Mouse (Mus musculus) cerebellum, adult 18-20 months (tissue): ENCODE results near the gene BC067074.
"Not testable (repeated sequence)": the region's sequence is repeated elsewhere in the genome, so short reads cannot be mapped to it uniquely, and the experiment has no call there.

ENCODE experiments used
- DNase-seq, 2 experiments: peaks; one replicate each; pipeline ENCODE4 v3.0.0; 2021

The BC067074 gene

DNA sequence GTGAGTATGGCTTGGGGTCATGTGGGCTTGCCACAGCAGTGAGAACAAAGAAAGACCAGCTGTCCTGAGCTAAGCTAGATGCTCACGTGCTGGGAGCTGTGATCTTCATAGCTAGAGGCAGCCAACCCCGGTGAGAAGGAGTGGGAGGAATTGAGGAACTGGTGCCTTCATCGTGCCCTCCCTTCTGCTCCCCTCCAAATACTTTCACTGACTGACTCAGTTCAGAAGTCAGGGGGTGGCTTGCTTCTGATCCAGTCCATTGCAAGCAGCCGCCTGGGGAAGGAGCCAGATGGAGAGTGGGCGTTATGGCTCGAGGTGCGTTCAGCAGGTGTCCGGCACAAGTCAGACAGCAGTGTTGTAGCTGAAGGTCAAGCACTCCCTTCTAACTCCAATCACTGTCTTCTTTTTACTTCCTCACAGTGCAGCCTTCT, 86.0 kb downstream of the BC067074 start:
- DNase-seq: peak; percentile 39 to 48

DNA sequence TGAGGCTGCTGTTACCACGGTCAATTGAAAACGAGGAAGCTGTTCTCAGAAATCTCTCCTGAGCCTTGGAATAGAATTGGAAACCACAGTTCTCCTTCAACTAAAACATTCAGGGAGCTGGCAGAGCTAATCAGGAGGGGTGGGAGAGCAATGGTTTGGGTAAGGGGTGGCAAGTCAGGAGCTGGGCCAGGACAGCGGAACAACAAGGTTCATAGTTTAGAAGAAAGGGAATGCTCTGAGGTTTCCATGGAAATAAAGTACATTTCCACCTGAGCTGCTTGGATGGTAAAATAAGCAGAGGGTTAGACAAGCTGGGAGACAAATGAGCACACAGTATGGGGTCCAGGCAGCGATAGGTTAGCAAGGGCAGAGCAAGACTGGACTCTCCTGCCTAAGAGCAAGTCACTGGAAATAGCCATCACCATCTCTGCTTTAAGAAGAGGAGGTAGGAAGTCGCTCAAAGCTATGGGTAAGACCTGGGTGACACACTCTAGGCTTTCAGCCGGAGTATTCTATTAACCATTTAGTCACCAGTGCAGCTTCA, 86.9 kb downstream of the BC067074 start:
- peak; percentile 19 to 26 for DNase-seq

DNA sequence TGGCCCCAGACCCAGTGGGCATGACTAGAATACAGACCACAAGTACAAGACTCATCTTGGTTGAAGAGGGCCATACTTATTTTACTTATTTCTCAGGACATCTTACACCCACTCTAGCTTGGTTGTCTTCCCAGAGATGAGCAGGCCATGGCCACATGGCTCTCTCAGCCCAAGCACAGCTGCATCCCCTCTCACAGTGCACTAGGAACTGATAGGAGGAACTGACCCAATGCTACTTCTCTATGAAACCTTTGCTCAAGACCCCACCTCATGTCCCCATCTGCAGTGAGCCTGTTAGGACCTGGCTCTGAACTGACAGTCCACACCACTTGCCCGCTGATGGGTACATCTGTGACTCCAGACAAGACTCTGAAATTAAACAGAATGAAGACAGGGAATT, 88.8 kb downstream of the BC067074 start:
- DNase-seq: no peak

DNA sequence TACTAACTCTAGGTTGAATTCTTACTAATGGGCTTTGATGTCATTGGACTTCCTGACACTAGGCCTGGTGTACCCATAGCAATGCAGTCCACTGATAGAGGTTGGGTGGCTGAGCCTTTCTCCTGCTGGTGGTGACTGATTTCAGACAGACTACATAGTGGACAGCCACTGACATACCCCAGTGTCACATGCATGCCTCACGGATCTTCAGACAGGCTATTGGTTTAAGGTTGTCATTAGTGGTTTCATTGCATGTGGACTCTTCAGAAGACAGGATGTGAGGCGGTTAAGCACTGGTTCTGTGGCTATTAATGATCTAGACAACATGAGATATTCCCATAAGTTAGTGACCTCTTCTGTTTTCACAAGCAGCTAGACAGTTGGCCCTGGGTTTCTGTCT, 89.2 kb downstream of the BC067074 start:
- DNase-seq: no peak

DNA sequence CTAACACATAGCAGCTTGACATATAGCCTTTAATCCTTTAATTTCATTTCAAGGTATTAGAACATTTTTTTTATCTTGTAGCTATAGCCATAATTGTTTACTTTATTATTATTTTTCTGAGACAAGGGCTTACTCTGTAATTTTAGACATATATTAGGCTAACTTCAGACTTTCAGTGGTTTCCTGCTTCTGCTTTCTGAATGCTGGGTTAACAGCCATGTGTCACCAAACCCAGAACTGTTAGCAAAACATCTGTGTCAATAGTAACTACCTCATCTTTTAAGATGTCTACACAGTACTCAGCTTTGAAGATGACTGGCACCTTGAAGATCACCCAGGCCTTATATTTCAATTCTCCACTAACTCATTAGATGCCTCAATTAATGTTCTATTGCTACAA, 89.8 kb downstream of the BC067074 start:
- DNase-seq: not testable (repeated sequence)

DNA sequence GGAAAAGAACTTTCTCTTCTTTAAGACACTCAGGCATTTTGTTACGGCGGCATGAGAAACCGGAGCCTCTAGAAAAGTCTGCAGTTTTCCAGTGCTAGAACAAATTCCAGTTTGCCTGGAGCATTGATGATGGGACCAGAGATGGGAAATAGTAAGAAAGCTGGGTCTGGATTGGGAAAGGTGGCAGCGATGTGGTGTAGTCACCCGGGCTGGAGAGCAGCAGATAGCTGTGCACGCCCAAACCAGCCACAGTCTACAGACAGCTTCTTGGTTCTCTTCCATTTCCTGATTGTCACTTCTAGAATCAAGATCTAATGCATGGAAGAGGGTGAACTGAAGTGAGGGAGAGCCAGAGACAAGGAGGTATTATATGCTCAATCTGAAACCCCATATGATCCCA, 100.4 kb downstream of the BC067074 start:
- DNase-seq: no peak

DNA sequence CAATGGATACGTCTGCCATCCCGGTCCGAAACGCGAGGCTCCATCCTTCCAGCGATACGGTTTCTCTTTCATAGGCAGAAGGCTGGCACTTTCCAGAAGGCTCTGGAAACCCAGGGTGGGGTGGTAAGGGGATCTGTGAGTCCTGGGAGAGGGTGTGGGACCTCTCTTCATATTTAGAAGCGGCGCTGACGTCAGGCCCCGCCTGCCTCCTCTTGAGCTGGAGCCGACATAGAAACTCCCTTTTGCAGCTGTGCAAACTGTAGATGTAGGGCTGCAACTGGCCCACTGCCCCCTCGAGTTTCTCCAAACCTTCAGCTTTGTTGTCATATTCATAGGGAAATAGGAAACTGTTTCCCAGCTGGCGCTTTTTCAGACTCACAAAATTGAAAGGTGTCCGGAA, 101.6 kb downstream of the BC067074 start:
- no peak for DNase-seq

DNA sequence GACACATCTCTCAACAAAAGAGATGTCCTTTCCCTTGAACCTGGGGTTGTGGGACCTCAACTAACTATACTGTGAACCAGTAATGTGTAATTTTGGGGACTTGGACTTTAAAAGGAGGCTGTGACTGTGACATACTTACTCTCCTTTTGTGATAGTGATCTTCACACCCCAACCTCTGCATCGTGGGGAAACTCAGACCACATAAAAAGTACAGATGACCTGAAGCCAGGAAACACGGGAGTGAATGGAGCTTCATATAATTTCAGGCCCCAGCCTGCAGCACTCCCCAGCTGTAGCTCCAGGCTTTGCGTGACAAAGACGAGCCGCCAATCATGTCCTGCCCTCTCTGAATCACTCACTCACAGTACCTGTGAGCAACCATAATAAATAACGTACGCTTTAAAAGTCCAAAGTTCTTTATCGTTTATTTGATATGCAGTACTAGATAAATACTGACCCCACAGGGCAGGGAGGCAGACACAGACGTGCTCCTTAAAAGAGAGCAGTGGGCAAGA, 104.1 kb downstream of the BC067074 start:
- DNase-seq: no peak

DNA sequence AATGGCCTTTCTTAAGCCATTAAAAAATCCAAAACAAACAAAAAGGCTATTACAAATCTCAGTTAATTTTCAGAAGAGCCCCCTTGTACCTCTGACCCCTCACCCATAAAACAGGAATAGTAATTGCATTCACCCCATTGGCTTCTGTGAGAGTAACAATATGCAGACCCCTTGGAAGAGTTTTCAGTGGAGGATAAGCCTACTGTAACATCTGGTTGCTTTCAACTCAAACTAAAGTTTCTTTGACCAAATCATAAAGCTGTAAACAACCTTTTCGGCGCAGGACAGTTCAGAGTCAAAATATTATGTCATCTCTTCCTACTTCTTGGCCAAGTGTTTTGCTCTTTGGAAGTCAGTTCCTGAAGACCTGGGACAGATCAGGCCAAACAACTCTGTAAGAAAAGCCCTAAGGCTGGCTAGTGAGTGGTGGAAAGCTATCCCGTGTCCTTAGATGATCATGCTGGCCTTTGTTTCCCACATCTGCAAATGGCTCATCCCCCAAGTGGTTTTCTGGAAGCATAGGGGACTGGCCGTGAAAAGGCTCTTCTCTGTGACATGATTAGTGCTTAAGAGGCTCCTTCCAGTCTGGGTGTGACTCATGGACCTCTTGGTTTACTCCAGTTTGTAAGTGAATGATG, 108.5 kb downstream of the BC067074 start:
- no peak for DNase-seq

DNA sequence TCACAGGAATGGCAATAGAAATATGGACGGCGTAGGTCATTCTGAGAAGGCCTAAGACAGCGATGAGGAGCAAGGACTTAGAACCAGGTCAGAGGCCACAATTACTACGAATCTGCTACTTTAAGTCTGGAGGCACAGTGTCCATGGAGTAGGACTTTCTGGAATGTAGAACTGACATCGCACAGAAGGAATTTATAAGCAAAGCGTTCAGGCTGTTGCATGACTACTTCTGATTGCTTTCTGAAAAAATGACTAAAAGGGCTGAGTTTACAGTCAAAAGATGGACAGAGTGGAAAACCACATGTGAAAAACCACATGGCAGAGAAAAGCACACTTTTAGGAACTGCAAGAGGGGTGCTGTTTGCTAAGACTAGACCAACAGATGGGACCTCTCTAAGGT, 110.7 kb downstream of the BC067074 start:
- DNase-seq: no peak

DNA sequence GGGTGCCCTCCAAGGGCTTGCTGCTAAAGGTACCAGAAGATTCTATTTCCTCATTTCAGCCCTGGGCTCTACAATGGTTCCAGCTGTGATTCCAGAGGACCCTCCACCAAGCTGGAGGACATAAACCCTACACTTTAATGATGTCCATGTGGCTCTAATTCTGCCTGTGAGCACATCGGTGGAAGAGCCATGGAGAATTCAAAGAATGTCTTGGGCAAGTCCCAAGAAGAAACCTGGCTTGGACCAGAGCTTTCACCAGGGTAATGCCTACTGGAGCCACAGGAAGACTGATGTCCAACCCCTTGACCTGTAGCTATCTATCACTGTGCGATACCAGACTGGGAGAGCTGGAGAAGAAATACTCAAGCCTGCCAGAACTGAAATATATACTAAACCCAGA, 111.2 kb downstream of the BC067074 start:
- no peak for DNase-seq

DNA sequence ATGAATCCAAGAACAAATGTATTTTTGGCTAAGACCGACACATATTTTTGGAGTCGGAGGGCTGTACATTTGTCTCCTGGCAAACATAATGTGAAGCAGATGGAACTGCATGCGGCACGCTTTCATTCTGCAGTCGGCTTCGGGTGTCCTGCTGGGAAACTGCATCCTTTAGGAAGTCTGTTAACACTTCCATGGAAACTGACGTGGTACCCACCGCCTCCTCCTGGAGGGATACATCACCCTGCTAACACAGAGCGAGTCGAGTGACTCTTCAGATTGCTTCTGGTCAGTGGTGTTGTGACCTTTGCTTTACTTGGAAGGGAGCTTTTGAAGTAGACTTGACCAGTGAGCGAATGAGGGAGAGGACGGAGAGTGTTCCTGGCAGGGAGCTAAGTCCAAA, 117.0 kb downstream of the BC067074 start:
- peak; percentile 67 to 72 for DNase-seq

DNA sequence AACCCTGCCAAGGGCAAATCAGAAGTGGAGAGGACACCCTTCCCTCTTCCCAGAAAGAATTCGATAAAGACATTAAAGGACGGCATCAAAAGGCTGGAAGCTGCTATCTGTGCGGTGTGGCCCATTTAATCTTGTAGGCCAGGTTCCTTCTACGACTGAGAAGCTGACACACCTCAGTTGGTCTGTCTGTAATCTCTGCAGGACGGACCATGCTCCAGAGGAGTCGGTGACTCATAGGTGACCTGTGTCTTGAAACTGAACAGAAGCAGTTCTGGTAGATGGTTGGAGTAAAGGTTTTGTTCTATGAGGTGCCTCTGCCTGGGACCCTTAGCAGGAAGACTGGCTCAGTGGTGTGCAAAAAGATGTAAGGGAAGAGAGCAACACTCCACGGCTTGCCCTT, 122.6 kb downstream of the BC067074 start:
- no peak for DNase-seq

DNA sequence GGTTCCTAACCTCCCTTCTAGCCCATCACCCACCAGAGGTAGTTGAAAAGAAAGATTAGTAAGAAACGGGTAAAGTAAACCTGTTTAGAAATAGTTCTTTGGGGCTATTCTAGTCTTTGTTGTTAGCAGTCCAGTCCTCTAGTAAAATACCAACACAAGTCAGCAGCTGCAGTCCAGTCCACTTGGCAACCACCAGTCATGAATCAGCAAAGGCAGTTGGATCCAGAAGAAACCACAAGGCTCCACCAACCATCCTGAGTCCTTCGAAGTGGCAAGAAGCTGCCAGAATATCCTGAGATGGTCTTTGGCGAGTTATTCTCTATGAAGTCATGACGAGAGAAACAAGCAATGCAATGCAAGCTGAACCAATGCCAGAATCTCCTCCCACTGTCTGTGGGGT, 124.0 kb downstream of the BC067074 start:
- no peak for DNase-seq

DNA sequence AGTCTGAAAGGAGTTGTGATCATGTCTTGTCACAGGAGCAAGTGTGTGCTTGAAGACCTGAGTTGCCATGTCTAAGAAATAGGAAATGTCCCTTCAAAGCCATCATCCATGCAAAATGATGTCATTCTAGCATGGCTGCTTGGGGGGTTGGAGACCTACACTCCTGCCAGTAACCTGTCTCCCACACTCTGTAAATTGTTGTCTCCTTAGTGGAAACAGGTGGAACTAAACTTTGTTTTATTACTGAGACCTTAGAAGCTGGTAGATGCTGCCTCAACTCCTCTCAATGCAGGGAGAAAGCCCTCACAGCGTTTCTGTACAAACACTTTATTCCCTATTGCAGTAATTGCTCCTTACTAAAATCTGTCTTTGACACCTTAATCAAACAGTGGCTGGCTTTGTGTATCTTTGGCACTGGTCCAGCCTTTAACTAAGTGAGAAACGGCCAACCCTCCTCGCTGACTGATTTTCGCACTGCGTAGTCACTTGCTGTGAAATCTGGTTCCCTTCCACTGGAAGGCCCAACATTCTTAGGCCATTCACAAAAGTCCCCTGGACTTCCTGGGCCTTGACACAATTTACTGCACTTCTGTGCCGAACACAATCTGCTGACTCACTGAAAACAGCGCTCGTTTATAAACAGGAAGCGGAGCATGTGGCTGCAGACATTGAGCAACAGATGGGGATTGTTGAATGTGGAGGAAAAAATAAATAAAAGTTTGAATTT, 125.0 kb downstream of the BC067074 start:
- DNase-seq: peak in 1 of 2 experiments; percentile 7

DNA sequence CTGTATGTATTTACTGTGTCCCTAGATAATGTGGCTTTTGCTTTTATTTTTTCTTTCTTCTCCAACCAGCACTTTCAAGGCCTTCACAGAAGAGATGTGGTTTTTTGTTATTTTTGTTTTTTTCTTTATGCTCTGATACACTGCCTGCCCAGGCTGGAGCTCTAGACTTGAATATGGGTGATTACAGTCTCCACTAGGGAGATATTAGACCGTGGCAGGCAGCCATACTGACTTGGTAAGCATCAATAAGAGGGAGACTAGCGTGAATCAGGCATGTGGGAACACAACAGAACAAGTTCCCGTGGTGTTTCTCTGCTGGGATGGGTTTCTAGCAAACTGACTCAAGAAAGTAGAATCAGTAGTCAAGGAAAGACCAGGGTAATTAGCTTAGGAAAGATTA, 125.7 kb downstream of the BC067074 start:
- DNase-seq: no peak

DNA sequence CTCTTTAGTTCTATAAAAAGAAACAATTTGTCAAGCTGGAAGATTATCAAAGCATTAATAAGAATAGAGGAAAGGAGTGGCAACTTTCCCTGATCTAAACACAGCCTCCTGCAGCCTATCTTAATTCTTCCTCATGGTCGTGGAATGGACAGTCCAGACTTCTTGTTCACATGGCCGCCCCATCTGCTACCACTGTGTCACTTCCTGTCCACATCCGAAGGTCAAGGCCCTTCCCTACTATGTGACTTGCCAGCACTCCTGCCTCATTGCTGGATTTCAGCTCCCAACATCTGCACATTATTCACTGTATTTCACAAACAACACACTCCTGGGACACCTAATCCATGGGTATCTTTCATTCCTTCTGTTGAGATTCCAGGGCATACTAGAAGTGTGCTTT, 128.5 kb downstream of the BC067074 start:
- DNase-seq: no peak

DNA sequence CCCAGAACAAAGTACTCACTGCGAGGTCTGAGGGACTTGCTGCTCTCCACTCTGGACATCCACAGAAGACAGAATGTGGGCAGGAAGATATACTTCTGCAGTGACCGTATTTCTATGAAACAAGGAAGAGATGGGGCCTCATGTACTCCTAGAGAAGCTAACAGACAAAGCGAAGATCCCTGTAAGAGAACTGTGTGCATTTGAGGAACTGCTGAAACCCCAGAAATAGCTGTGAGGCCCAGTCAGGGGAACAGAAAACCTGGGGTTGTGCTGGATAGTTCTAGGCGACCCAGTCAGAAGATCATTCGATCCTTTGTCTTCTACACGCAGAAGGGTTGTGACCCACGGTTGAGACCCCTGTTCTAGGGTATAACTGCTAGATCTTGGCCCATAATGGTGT, 130.9 kb downstream of the BC067074 start:
- no peak for DNase-seq

DNA sequence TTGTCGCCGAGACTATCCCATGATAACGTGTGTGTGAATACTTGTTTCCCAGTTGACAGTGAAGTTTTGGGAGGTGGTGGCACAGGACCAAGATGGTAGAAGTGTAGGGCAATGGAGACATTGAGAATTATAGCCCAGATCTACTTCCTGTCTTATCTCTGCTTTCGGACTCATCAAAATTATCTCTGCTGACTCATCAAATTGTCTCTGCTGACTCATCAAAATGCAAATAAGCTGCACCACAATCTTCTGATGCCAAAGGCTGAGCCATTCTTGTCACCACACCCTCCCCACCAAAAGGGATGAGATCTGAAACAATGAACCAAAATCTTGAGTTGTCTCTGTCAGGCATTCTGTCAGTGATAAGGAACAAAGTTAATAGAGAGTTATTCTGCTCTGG, 132.9 kb downstream of the BC067074 start:
- DNase-seq: no peak
